Mouse (Mus musculus) cerebellum, adult 9-11 months (tissue): Measurements from ENCODE around the gene Pdlim7.

Experiments
- DNase-seq: peaks from one replicate; pipeline ENCODE4 v3.0.0; 2022

The Pdlim7 gene

GRCm38 (mm10) chr13:55516955-55517354 lies 3.5 kb upstream of the Pdlim7 start:
- peak; percentile 79 for DNase-seq

- DNase-seq: no peak
Measured at GRCm38 (mm10) chr13:55513828-55514227, 352 bp upstream of the Pdlim7 start.

GRCm38 (mm10) chr13:55512379-55513031 lies 971 bp downstream of the Pdlim7 start:
- peak; percentile 75 for DNase-seq

GRCm38 (mm10) chr13:55511492-55511861 lies 2.0 kb downstream of the Pdlim7 start:
- DNase-seq: no peak

- DNase-seq: no peak
Measured at GRCm38 (mm10) chr13:55510668-55511491, 2.6 kb downstream of the Pdlim7 start.

- DNase-seq: no peak
Measured at GRCm38 (mm10) chr13:55510332-55510667, 3.2 kb downstream of the Pdlim7 start.

- DNase-seq: no peak
Measured at GRCm38 (mm10) chr13:55508531-55508930, 4.9 kb downstream of the Pdlim7 start.

GRCm38 (mm10) chr13:55507877-55508276 lies 5.6 kb downstream of the Pdlim7 start:
- DNase-seq: no peak

- peak; percentile 45 for DNase-seq
Measured at GRCm38 (mm10) chr13:55506697-55507096, 6.8 kb downstream of the Pdlim7 start.

- no peak for DNase-seq
Measured at GRCm38 (mm10) chr13:55505810-55506209, 7.7 kb downstream of the Pdlim7 start.

GRCm38 (mm10) chr13:55504390-55504789 lies 9.1 kb downstream of the Pdlim7 start:
- no peak for DNase-seq

- DNase-seq: no peak
Measured at GRCm38 (mm10) chr13:55502405-55502804, 11.1 kb downstream of the Pdlim7 start.

- no peak for DNase-seq
Measured at GRCm38 (mm10) chr13:55500575-55500974, 12.9 kb downstream of the Pdlim7 start.

- no peak for DNase-seq
Measured at GRCm38 (mm10) chr13:55498906-55499305, 14.6 kb downstream of the Pdlim7 start.

- DNase-seq: no peak
Measured at GRCm38 (mm10) chr13:55496661-55497060, 16.8 kb downstream of the Pdlim7 start.

GRCm38 (mm10) chr13:55495702-55496101 lies 17.8 kb downstream of the Pdlim7 start:
- no peak for DNase-seq

- peak; percentile 86 for DNase-seq
Measured at GRCm38 (mm10) chr13:55494883-55495621, 18.4 kb downstream of the Pdlim7 start.

GRCm38 (mm10) chr13:55494257-55494656 lies 19.2 kb downstream of the Pdlim7 start:
- DNase-seq: peak; percentile 36

- DNase-seq: no peak
Measured at GRCm38 (mm10) chr13:55487578-55488498, 25.6 kb downstream of the Pdlim7 start, which contains the start of gene Dbn1. Gene Dbn1 (minus strand): TSS chr13:55488111.

- peak; percentile 37 for DNase-seq
Measured at GRCm38 (mm10) chr13:55486916-55487577, 26.4 kb downstream of the Pdlim7 start.

- DNase-seq: no peak
Measured at GRCm38 (mm10) chr13:55486029-55486794, 27.3 kb downstream of the Pdlim7 start.
